Mouse (Mus musculus) v-Abl transformed pro-B cells (cell line): ENCODE measurements at regions not wholly inside any gene's neighbourhood (a gene's known extent, or its start where the extent isn't known, plus 50 kb on each side); places are given as distances from the start of the nearest gene placed in this dataset.

ENCODE experiments used
- in situ Hi-C, 2 experiments: fragments of 400-800 bp; cut with MboI; formaldehyde crosslinking; loops; one replicate each; pipeline ENCODE4 v1.15.1; 2025; ENCODE audit not compliant: unreplicated experiment in 2 of 2

DNA sequence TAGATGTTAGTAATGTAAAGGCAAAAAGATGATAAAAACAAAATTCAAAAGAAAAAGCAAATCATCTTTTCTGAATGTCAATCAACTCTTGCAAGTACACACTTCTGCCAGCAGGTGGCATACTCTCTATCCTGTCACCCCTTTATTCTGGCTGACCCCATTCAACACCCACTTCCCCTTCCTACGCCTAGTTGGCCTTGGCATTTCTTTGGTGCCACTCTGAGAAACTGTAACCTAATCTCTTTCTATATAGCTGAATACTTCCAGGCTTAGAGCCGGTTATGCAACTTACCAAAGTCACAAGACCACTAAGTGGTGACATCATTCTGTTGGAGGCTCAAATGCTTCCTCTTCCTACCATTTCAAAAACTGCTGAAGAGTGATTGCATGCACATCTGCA, 165.2 kb upstream of the Pex5l start:
- in situ Hi-C loops, result loop anchor here (5.0 kb wide), 1 partner anchor 484 kb away; no protein-coding TSS in a partner anchor

DNA sequence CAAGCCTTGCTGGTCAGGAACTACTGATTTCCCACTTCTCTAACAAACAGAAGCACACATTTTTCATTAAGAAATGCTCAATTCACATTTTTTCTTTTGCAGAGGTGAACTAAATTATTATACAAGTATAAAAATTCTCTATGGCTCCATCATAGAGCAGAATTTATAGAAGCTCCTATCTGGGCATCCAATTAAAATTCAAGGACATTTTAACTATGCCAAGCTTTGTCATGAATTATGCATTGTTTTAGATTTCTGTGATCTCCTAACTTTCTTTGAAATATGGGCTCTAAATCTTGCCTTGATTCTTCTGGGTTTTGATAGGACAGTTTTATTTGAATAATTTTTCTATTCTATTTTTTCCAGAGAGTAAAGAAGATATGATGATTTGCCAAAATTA, 163.1 kb upstream of the Pex5l start:
- in situ Hi-C loops, result loop anchor here (5.0 kb wide), 1 partner anchor 486 kb away; no protein-coding TSS in a partner anchor

DNA sequence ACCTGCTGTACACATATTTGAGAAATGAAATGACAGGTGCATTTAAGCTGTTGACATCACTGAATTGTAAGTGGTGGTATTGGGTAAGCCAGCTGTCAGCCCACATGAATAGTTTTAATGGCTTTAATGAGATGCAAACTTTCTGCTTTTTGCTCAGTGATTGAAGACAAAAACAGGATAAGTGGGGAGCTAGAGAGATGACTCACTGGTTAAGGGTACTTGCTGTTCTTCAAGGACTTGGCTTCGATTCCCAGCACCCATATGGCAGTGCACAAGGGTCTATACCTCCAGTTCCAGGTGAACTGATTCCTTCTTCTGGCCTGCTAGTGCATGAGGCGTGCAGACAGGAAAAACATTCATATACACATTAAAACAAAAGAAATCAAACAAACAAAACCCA, 162.7 kb upstream of the Pex5l start:
- in situ Hi-C loops, result loop anchor here (5.0 kb wide), 1 partner anchor 487 kb away; no protein-coding TSS in a partner anchor

DNA sequence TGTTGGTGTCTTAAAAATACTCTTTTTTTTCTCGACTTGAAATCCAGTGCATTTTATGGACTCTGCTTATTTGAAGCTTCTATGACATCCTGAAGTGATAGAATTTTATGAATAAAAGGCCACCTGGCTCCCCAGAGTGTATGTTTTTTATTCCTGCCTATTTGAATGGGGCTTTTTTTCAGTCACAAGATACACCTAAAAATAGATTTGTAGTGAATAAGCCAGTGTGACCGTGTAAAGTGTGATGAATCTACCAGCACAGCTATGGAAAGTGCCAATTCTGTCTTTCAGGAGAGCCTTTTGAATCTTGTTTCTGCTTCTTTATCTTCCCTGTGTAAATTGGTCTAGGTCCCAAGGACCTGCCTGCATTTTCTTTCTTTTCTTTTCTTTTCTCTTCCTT, 119.8 kb upstream of the Pex5l start:
- in situ Hi-C loops, result no loop called here

DNA sequence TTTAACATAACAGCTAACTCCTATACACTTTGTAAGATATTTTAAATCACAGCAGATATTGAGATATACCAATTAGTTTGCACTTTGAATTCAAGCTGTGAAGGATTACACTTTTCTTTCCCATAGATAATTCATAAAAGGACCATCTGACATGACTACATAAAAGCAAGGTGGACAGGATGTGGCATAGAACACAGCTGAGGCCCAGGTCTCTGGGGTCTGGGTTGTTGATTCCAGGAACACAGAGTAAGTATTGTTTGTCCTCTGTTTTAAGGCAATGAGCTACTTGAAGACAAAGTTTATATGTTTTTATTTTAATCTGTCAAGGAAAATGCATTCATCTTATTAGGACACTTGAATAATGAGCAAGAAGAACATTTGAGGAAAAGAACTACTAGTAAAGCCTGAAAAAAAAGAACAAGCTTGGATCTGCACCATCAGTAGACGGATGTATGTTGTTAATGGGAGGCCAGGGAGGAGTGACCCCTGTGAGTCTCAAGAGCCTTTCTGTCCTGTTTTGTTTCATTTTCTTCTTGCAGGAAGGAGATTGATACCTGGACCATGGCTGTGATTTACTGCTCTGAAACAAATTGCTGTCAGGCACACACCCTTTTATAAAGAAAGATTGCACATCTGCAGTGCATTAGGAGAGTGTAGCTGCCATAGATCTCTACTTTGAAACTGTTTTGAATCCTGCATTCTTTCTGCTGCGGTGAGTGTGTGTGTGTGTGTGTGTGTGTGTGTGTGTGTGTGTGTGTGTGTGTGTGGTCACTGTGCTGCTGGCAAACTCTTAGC, 76.4 kb upstream of the Pex5l start:
- in situ Hi-C loops, result no loop called here

DNA sequence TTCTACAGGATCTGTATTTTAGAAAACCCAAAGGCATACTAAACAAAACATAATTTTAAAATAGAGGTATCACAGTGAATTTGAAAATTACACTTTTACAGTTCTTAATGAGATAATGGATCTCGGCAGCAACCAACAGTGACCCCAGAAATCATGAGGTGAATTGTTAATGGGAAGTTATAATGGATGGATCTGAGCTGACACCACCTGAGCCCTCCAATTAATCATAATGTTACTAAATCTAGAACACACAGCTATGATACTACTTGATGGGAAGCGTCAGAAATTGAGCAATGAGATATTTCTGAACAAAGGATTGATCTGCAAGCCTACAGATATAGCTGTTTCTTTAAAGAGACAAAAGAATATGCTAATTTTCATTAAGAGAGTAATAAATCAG, 75.2 kb upstream of the Pex5l start:
- in situ Hi-C loops, result no loop called here

DNA sequence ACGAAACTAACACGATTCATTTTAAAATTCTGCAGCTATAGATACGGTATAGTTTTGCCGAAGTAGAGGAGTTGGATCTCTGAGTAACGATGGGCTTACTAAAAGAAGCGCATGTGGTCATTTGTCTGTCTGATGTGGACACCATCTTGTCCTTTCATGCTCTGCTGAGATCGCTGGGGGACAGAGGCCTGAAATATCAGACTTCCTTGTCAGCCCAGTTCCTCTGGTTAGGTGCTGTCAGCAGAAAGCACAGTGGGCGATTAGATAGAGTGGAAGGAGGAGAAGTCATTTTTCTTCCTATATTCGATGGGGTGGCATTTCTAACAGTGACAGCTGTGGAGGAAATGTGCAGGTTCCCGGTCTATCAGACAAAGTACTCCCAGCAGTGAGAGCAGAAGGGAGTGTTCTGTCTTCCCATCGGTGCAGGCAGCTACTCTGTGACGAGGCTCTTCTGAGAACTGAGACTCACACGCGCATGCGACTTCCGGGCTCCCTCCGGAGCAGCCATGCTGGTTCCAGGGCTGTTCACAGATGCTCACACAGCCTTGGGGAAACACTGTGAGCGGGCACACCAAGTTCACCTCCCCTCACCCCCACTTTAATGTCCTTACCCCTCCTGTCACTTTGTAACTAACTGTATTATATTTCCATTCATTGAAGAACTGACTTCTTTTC, 74.5 kb upstream of the Pex5l start:
- in situ Hi-C loops, result no loop called here

DNA sequence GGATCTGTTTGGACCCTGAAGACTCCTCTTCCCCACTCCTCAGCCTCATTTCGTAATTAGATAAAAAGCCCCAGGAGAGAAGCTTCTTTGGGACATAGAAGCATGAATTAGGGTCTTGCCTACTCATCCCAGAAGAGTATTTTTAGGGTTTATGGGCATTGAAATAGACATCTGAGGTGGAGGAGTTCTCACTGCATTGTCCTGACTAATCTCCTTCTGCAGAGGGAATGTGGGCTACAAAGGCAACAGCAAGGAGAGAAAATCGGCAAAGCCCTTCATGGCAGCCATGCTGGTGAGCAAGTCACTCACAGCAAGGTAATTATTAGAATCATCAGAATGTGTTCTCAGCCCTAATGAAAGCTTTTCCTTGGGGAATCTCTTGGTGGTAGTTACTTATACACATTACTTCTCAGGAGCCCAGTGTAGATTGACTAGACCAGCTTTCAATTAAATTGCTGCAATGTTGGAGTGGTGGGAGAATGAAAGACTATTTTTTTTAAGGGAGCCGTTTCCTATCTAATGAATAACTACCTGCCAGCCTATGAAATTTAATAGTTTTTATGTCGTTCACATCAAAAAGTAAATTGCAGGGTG, 68.3 kb upstream of the Pex5l start:
- in situ Hi-C loops, result no loop called here
